Mouse (Mus musculus) kidney, adult 2 months (tissue): ENCODE data around the gene Gpi1.

ENCODE experiments used
- CTCF ChIP-seq: fragments of 200-500 bp; conservative IDR thresholded peaks from 2 replicates; pipeline ENCODE4 v1.5.1; 2011; ENCODE audit warnings: low read depth, mild to moderate bottlenecking, control low read depth, low read length, moderate library complexity, mixed read lengths; ENCODE audit not compliant: insufficient read depth, insufficient read length
- POLR2A ChIP-seq: fragments of 200-500 bp; IDR thresholded peaks from one replicate; pipeline ENCODE4 v1.6.1; 2011; ENCODE audit warnings: low read depth, low read length, control low read depth

- no peak for TF ChIP-seq POLR2A
- TF ChIP-seq CTCF = no peak
Measured at GRCm38 (mm10) chr7:34206331-34206730, 23.8 kb downstream of the Gpi1 start.
